Mouse (Mus musculus) liver, embryonic 14.5 days (tissue): ENCODE measurements around the gene Olfr463. TPM values are rescaled to one million over a fixed set of nuclear protein-coding genes. Genes with fewer than 3 reads are reported as not detected.
"Not testable (repeated sequence)": the region's sequence is repeated elsewhere in the genome, so short reads cannot be mapped to it uniquely, and the experiment has no call there.

Experiments used
- ATAC-seq: fragments of 200-750 bp; cut with Nextera tagmentation; 2 replicates; pipeline ENCODE4 v1.8.0; 2017; ENCODE audit warnings: moderate number of reproducible peaks, mild to moderate bottlenecking, moderate library complexity; ENCODE audit not compliant: insufficient read depth
- DNase-seq, 3 experiments: peaks; one replicate each; pipeline ENCODE4 v3.0.0-alpha.2; 2012 to 2013; ENCODE audit warnings: low read depth in 3 of 3, low spot score in 3 of 3
- H3K27ac ChIP-seq: fragments of 300-500 bp; sonication (generic); 2 replicates; pipeline ENCODE4 v1.5.1; 2014; ENCODE audit warnings: moderate library complexity, mild to moderate bottlenecking, control low read depth, inconsistent platforms
- H3K27me3 ChIP-seq: fragments of 300-500 bp; sonication (generic); 2 replicates; pipeline ENCODE4 v1.6.1; 2014; ENCODE audit warnings: mild to moderate bottlenecking, low read length, moderate library complexity; ENCODE audit not compliant: control insufficient read depth, insufficient read depth
- H3K36me3 ChIP-seq: fragments of 300-500 bp; sonication (generic); replicated peaks from 2 replicates; pipeline ENCODE4 v1.6.1; 2014; ENCODE audit warnings: low read depth; ENCODE audit not compliant: control insufficient read depth, insufficient read depth
- H3K4me1 ChIP-seq, 2 experiments: fragments of 200-500 bp in 1 of 2; fragments of 300-500 bp in 1 of 2; sonication (generic) in 1 of 2; replicated peaks; 2 replicates each; pipeline ENCODE4 v1.6.1; 2012 to 2014; ENCODE audit warnings: antibody characterized with exemption in 1 of 2, inconsistent platforms in 1 of 2, low read length in 1 of 2; ENCODE audit not compliant: control insufficient read depth in 2 of 2, insufficient read depth in 2 of 2
- H3K4me2 ChIP-seq: fragments of 300-500 bp; sonication (generic); 2 replicates; pipeline ENCODE4 v1.6.1; 2014; ENCODE audit warnings: low read depth, mild to moderate bottlenecking, control low read depth, moderate library complexity
- H3K4me3 ChIP-seq, 2 experiments: fragments of 200-500 bp in 1 of 2; fragments of 300-500 bp in 1 of 2; sonication (generic) in 1 of 2; 2 replicates each; pipeline ENCODE4 v1.5.1; 2012 to 2014; ENCODE audit warnings: low read depth in 2 of 2, low read length in 2 of 2, mild to moderate bottlenecking in 2 of 2, control low read depth in 1 of 2, inconsistent platforms in 1 of 2, moderate library complexity in 1 of 2; ENCODE audit not compliant: insufficient read depth in 1 of 2
- H3K9ac ChIP-seq: fragments of 300-500 bp; sonication (generic); replicated peaks from 2 replicates; pipeline ENCODE4 v1.6.1; 2014; ENCODE audit warnings: mild to moderate bottlenecking, control low read depth, moderate library complexity
- H3K9me3 ChIP-seq: fragments of 300-500 bp; sonication (generic); 2 replicates; pipeline ENCODE4 v1.6.1; 2016; ENCODE audit warnings: low read length, mixed read lengths; ENCODE audit not compliant: control insufficient read depth
- CTCF ChIP-seq: IDR thresholded peaks from 2 replicates; pipeline ENCODE4 v1.5.1; 2016; ENCODE audit warnings: antibody characterized with exemption, low read depth, control low read depth
- EP300 ChIP-seq: IDR thresholded peaks from 2 replicates; pipeline ENCODE4 v1.6.1; 2016; ENCODE audit warnings: antibody characterized with exemption, low read depth
- WGBS: fragments of 180-500 bp; shearing (Covaris S2); extraction: QIAGEN DNeasy Blood & Tissue Kit; methylation state at CpG from one replicate; pipeline ENCODE4 v1.1.7; 2014; ENCODE audit not compliant: insufficient replicate concordance; 5-methylcytosine and 5-hydroxymethylcytosine counted together
- polyA plus RNA-seq, 2 experiments: library from polyadenylated mRNA; depleted of rRNA in 1 of 2; stranded (reverse) in 1 of 2; unstranded in 1 of 2; fragments of >200 nt; fragmentation: Nextera tagmentation in 1 of 2; extraction: Ambion mirVana in 1 of 2; gene quantifications; 2 replicates each; pipeline versions ENCODE4 v1.2.1 to v1.2.3; 2012 to 2014

Olfr463 gene
- polyA plus RNA-seq, 2 experiments: not detected

- no peak overlapping the region for H3K27ac ChIP-seq
- 55% methylated on average over 2 of the region's 2 CpGs for WGBS
- DNase-seq: no peak
- no peaks in the 10 kb centered on the region for H3K4me1 ChIP-seq
- no peaks in the 10 kb centered on the region for H3K27me3 ChIP-seq
- ATAC-seq: no peak
- no peak overlapping the region for H3K4me2 ChIP-seq
- TF ChIP-seq EP300: no peak
- no peak for TF ChIP-seq CTCF
- no peak overlapping the region for H3K9ac ChIP-seq
- H3K36me3 ChIP-seq: no peaks in the 10 kb centered on the region
- no peak overlapping the region for H3K4me3 ChIP-seq
- H3K9me3 ChIP-seq: no peaks in the 10 kb centered on the region
Observed at GRCm38 (mm10) chr11:87870096-87870495, 27.1 kb downstream of the Olfr463 start.

GRCm38 (mm10) chr11:87866891-87867290 lies 30.3 kb downstream of the Olfr463 start:
- H3K9me3 ChIP-seq, DNase-seq, ATAC-seq, H3K27me3 ChIP-seq, H3K36me3 ChIP-seq, H3K4me2 ChIP-seq, H3K4me3 ChIP-seq, H3K4me1 ChIP-seq, H3K27ac ChIP-seq, H3K9ac ChIP-seq: not testable (repeated sequence)
- TF ChIP-seq CTCF: peak; percentile 13; the same call in 1 of the 2 replicates
- WGBS: 32% methylated on average over 1 of the region's 2 CpGs

- Histone ChIP-seq H3K9ac (no peak overlapping the region), H3K4me2 (no peak overlapping the region), H3K36me3 (no peaks in the 10 kb centered on the region), H3K4me1 (no peaks in the 10 kb centered on the region), H3K27me3 (no peaks in the 10 kb centered on the region), H3K9me3 (no peaks in the 10 kb centered on the region), H3K4me3 (no peak overlapping the region), H3K27ac (no peak overlapping the region)
- no peak for TF ChIP-seq EP300
- no peak for TF ChIP-seq CTCF
- no peak for ATAC-seq
- no peak for DNase-seq
- 72% methylated on average over 13 of the region's 13 CpGs for WGBS
Observed at GRCm38 (mm10) chr11:87862805-87863204, 34.4 kb downstream of the Olfr463 start.

- Histone ChIP-seq H3K36me3 (no peaks in the 10 kb centered on the region), H3K4me3 (no peak overlapping the region), H3K4me2 (no peak overlapping the region), H3K27ac (no peak overlapping the region), H3K9ac (no peak overlapping the region), H3K9me3 (no peaks in the 10 kb centered on the region), H3K4me1 (no peaks in the 10 kb centered on the region), H3K27me3 (no peaks in the 10 kb centered on the region)
- TF ChIP-seq CTCF: no peak
- no peak for TF ChIP-seq EP300
- WGBS: 68% methylated on average over 9 of the region's 9 CpGs
- ATAC-seq: no peak
- no peak for DNase-seq
Observed at GRCm38 (mm10) chr11:87860426-87860825, 36.8 kb downstream of the Olfr463 start.

- DNase-seq: no peak
- H3K4me3 ChIP-seq: no peak overlapping the region
Observed at GRCm38 (mm10) chr11:87859273-87859672, 37.9 kb downstream of the Olfr463 start.

More at GRCm38 (mm10) chr11:87859273-87859672, 37.9 kb downstream of the Olfr463 start:
- Histone ChIP-seq H3K27me3 (no peaks in the 10 kb centered on the region), H3K4me1 (no peaks in the 10 kb centered on the region), H3K36me3 (no peaks in the 10 kb centered on the region), H3K4me2 (no peak overlapping the region), H3K27ac (no peak overlapping the region), H3K9ac (no peak overlapping the region), H3K9me3 (no peaks in the 10 kb centered on the region)
- WGBS: 69% methylated on average over 11 of the region's 11 CpGs
- no peak for TF ChIP-seq EP300
- TF ChIP-seq CTCF: no peak
- ATAC-seq: no peak
